Mouse (Mus musculus) midbrain, embryonic 16.5 days (tissue): ENCODE results near the gene C730034F03Rik. TPM values are rescaled to one million over a fixed set of nuclear protein-coding genes. Genes with fewer than 3 reads are reported as not detected.
"Not testable (repeated sequence)": the region's sequence is repeated elsewhere in the genome, so short reads cannot be mapped to it uniquely, and the experiment has no call there.

Experiments used
- ATAC-seq: fragments of 200-750 bp; cut with Nextera tagmentation; 2 replicates; pipeline ENCODE4 v1.8.0; 2017; ENCODE audit warnings: moderate TSS enrichment
- H3K27ac ChIP-seq: fragments of 300-500 bp; sonication (generic); 2 replicates; pipeline ENCODE4 v1.5.1; 2014; ENCODE audit warnings: mild to moderate bottlenecking, low read length, mixed read lengths
- H3K27me3 ChIP-seq: fragments of 300-500 bp; sonication (generic); 2 replicates; pipeline ENCODE4 v1.6.1; 2014; ENCODE audit warnings: low read depth, low read length, mixed read lengths; ENCODE audit not compliant: control insufficient read depth, insufficient read depth
- H3K36me3 ChIP-seq: fragments of 300-500 bp; sonication (generic); 2 replicates; pipeline ENCODE4 v1.6.1; 2014; ENCODE audit warnings: mild to moderate bottlenecking, low read length, moderate library complexity, mixed read lengths; ENCODE audit not compliant: control insufficient read depth, insufficient read depth
- H3K4me1 ChIP-seq: fragments of 300-500 bp; sonication (generic); 2 replicates; pipeline ENCODE4 v1.6.1; 2014; ENCODE audit warnings: mild to moderate bottlenecking, low read length, mixed read lengths; ENCODE audit not compliant: control insufficient read depth, insufficient read depth
- H3K4me2 ChIP-seq: fragments of 300-500 bp; sonication (generic); 2 replicates; pipeline ENCODE4 v1.6.1; 2014; ENCODE audit warnings: mild to moderate bottlenecking, low read length, mixed read lengths
- H3K4me3 ChIP-seq: fragments of 300-500 bp; sonication (generic); 2 replicates; pipeline ENCODE4 v1.5.1; 2014; ENCODE audit warnings: low read depth, mild to moderate bottlenecking, low read length, moderate library complexity, mixed read lengths
- H3K9ac ChIP-seq: fragments of 300-500 bp; sonication (generic); 2 replicates; pipeline ENCODE4 v1.6.1; 2014; ENCODE audit warnings: low read depth, low read length, mixed read lengths
- H3K9me3 ChIP-seq: fragments of 300-500 bp; sonication (generic); replicated peaks from 2 replicates; pipeline ENCODE4 v1.6.1; 2014; ENCODE audit warnings: mild to moderate bottlenecking, low read length, mixed read lengths; ENCODE audit not compliant: control insufficient read depth, poor library complexity, severe bottlenecking
- WGBS: fragments of 180-500 bp; shearing (Covaris S2); extraction: QIAGEN DNeasy Blood & Tissue Kit; methylation state at CpG from one replicate; pipeline ENCODE4 v1.1.7; 2014; 5-methylcytosine and 5-hydroxymethylcytosine counted together
- polyA plus RNA-seq: library from polyadenylated mRNA; unstranded; fragments of >200 nt; fragmentation: Nextera tagmentation; extraction: Ambion mirVana; gene quantifications from 2 replicates; pipeline ENCODE4 v1.2.1, GENCODE M21; 2015

The C730034F03Rik gene
- polyA plus RNA-seq, 1 experiment from 2014 or later: 6.5 TPM

DNA sequence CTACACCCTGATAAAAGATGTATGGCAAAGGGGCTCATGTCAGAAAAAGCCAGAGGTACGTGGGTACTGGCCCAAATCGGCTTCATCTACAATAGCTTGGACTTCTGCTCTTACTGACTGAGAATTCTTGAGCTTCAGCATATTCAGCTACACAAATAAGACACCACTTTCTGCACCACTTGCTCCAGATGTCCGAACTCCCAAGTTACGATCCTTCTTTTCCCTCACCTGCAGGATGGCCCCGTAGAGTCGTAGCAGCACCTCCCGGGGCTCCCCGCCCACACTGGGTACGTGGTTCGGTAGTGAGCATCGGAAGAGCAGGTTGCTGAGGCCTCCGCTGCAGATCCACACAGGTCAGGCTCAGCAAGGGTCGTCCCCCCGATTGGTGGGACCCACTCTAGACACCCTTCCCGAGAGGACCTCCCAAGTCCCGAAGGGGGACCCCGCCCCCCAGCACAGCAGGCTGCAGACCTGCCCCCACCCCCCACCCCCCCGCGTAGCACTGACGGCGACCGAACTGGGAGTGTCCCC lies 503 bp upstream of the C730034F03Rik start:
- H3K9ac ChIP-seq: peak overlapping the region; percentile 78
- H3K9me3 ChIP-seq: no peaks in the 10 kb centered on the region
- peak overlapping the region; percentile 93 for H3K4me2 ChIP-seq
- no peaks in the 10 kb centered on the region for H3K27me3 ChIP-seq
- peak overlapping the region; percentile 81 for H3K4me3 ChIP-seq
- peaks cover 13% of the 10 kb centered on the region for H3K36me3 ChIP-seq
- ATAC-seq: peak; percentile 62
- H3K4me1 ChIP-seq: peaks cover 11% of the 10 kb centered on the region
- WGBS: 4% methylated on average over 22 of the region's 22 CpGs
- H3K27ac ChIP-seq: peak overlapping the region; percentile 95

DNA sequence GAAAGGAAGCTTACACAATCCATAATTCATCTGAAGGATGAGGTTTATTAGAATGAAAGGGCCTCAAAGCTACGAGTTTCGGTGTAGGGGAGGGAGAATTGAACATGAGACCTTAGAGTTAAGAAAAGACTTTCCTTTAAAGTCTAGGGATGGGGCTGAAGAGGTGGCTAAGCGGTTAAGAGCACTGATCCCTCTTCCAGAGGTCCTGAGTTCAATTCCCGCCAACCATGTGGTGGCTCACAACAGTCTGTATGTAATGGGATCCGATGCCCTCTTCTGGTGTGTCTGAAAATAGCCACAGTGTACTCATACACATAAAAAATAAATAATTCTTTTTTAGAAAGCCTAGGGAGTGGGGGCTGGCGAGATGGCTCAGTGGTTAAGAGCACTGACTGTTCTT lies 952 bp downstream of the C730034F03Rik start:
- 41% methylated on average over 6 of the region's 6 CpGs for WGBS
- no peak for ATAC-seq

DNA sequence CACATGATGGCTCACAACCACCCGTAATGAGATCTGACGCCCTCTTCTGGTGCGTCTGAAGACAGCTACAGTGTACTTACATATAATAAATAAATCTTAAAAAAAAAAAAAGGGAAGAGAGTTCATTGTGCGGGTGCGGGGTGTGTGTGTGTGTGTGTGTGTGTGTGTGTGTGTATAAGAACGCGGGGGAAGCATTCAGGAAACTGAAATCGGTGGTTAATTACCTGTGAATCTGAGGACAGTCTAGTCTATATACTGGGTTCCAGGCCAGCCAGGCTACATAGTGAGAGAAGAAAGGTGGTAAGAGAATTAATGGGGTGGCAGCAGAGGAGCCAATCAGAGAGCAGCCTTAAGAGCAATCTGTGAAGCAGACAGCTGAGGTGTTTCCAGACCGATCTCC lies 1.4 kb downstream of the C730034F03Rik start:
- WGBS: 89% methylated on average over 6 of the region's 9 CpGs
- H3K9ac ChIP-seq, H3K4me2 ChIP-seq, H3K9me3 ChIP-seq, H3K27ac ChIP-seq, H3K4me3 ChIP-seq, H3K27me3 ChIP-seq, H3K36me3 ChIP-seq, ATAC-seq: not testable (repeated sequence)
- peaks cover 11% of the 10 kb centered on the region for H3K4me1 ChIP-seq

More for the DNA sequence above, 952 bp downstream of the C730034F03Rik start:
- Histone ChIP-seq H3K27me3 (no peaks in the 10 kb centered on the region), H3K4me1 (peaks cover 11% of the 10 kb centered on the region), H3K9ac (peak overlapping the region; percentile 78), H3K4me2 (peak overlapping the region; percentile 93), H3K36me3 (peaks cover 10% of the 10 kb centered on the region), H3K4me3 (peak overlapping the region; percentile 81), H3K9me3 (no peaks in the 10 kb centered on the region), H3K27ac (peak overlapping the region; percentile 95)

DNA sequence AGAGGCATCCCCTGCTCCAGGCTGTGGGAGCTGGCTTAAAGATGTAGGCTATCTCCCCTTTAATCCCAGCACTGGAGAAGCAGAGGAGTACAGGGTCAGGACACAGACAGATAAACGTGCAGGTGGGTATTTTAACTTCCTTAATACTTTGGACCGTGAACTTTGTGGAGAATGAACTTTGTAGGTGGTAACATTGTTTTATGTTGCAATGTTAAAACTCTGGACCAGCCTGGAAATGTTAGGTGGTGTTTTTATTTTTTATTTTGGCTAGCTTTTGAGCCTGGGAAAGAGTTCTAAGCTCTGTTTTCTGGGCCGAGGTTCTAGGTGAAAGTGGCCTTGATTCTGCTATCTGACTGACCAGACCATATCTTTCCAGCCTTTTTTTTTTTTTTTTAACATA lies 1.9 kb downstream of the C730034F03Rik start:
- Histone ChIP-seq H3K4me3 (no peak overlapping the region), H3K9ac (0 out of 2 replicates have a peak overlapping the region, but pooled peaks have one; percentile 28), H3K27me3 (no peaks in the 10 kb centered on the region), H3K4me1 (peaks cover 11% of the 10 kb centered on the region), H3K9me3 (no peaks in the 10 kb centered on the region), H3K36me3 (peaks cover 8% of the 10 kb centered on the region), H3K4me2 (no peak overlapping the region), H3K27ac (no peak overlapping the region)
- 88% methylated on average over 3 of the region's 3 CpGs for WGBS
- no peak for ATAC-seq

DNA sequence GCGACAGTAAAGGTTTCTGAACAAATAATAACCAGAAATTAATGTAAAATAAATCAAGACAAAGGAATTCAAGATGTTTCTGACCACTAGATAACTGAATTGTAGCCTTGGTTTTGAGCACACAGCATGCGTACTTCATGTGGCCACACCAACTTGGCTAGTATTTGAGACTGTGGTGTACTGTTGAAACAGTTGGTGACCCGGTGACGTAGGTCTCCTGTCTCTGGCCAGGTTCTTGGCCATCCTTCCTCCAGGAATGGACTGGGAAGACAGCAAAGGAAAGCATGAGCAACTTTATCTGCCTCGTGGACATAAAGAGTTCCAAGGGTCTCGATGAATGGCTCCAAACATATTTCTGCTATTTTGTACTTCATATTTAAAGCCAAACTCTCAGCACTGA lies 2.4 kb downstream of the C730034F03Rik start:
- ATAC-seq: no peak
- 95% methylated on average over 6 of the region's 6 CpGs for WGBS
- Histone ChIP-seq H3K27ac (no peak overlapping the region), H3K4me1 (peaks cover 11% of the 10 kb centered on the region), H3K9ac (no peak overlapping the region), H3K9me3 (no peaks in the 10 kb centered on the region), H3K4me3 (no peak overlapping the region), H3K27me3 (no peaks in the 10 kb centered on the region), H3K4me2 (no peak overlapping the region), H3K36me3 (peaks cover 6% of the 10 kb centered on the region)

DNA sequence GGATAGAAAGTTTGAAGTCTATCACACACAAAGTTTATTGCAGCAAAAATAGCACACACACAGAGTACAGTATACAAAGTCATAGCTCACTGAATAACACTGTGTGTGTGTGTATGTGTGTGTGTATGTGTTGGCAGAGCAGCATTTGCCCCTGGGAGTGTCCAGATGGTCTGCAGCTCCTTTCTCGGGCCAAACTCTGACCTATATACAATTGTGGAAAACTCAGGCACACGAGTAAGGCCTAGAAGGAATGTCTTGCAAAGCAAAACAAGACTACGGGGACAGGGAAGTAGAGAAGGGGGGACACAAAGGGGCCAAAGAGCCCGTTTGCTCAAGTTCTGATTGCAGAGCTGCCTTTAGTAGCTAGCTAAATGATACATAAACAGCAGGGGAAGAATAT lies 3.6 kb downstream of the C730034F03Rik start:
- H3K9ac ChIP-seq: no peak overlapping the region
- WGBS: 72% methylated on average over 4 of the region's 4 CpGs

DNA sequence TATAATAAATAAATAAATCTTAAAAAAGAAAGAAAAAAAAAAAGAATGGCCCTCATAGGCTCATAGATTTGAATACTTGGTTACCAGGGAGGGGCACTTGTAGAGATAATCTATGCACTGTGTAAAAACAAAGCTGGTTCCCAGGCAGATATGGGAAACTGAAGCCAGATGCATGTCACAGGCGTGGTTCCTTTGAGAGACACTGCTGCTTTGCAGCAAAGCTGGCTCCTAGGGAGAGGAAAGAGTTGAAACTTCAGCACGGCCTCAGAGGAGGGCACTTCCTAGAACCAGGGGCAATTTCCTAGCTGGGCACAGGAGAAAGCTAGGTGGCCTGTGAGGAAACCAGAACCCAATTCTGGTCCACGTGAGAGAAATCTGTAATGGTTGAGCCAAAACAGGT lies 4.7 kb downstream of the C730034F03Rik start:
- Histone ChIP-seq H3K4me3 (no peak overlapping the region), H3K4me1 (peaks cover 2% of the 10 kb centered on the region), H3K4me2 (no peak overlapping the region), H3K9ac (no peak overlapping the region), H3K36me3 (no peaks in the 10 kb centered on the region), H3K27me3 (no peaks in the 10 kb centered on the region), H3K9me3 (no peaks in the 10 kb centered on the region), H3K27ac (no peak overlapping the region)
- ATAC-seq: no peak
- WGBS: 73% methylated on average over 3 of the region's 3 CpGs

More for the DNA sequence above, 3.6 kb downstream of the C730034F03Rik start:
- H3K4me2 ChIP-seq: no peak overlapping the region
- no peaks in the 10 kb centered on the region for H3K36me3 ChIP-seq
- H3K4me3 ChIP-seq: no peak overlapping the region
- ATAC-seq: no peak
- H3K9me3 ChIP-seq: no peaks in the 10 kb centered on the region
- peaks cover 11% of the 10 kb centered on the region for H3K4me1 ChIP-seq
- H3K27ac ChIP-seq: no peak overlapping the region
- H3K27me3 ChIP-seq: no peaks in the 10 kb centered on the region

DNA sequence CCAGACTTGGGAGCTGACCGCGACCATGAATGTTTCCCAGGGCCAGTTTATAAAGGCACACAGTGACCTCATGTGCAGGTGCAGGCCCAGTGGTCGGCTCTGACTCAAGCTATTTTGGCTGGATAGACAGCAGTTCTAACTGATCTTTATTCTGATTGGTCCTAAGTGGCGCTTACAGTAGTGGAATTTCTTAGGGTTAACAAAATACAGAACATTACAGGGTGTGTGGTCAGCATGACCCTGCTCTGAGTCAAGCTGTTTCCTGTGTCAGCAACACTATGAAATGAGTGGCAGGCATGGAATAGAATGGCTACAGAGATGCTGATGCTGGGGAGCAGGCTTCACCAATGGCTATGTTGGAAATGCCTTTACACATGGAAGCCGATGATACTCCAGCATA lies 6.5 kb downstream of the C730034F03Rik start:
- no peak overlapping the region for H3K9ac ChIP-seq
- WGBS: 92% methylated on average over 5 of the region's 5 CpGs
- peaks cover 2% of the 10 kb centered on the region; the same call in 1 of the 2 replicates for H3K4me1 ChIP-seq
- H3K4me3 ChIP-seq: no peak overlapping the region
- H3K4me2 ChIP-seq: no peak overlapping the region
- no peaks in the 10 kb centered on the region for H3K9me3 ChIP-seq
- H3K27me3 ChIP-seq: no peaks in the 10 kb centered on the region
- ATAC-seq: no peak
- no peak overlapping the region for H3K27ac ChIP-seq
- no peaks in the 10 kb centered on the region for H3K36me3 ChIP-seq

DNA sequence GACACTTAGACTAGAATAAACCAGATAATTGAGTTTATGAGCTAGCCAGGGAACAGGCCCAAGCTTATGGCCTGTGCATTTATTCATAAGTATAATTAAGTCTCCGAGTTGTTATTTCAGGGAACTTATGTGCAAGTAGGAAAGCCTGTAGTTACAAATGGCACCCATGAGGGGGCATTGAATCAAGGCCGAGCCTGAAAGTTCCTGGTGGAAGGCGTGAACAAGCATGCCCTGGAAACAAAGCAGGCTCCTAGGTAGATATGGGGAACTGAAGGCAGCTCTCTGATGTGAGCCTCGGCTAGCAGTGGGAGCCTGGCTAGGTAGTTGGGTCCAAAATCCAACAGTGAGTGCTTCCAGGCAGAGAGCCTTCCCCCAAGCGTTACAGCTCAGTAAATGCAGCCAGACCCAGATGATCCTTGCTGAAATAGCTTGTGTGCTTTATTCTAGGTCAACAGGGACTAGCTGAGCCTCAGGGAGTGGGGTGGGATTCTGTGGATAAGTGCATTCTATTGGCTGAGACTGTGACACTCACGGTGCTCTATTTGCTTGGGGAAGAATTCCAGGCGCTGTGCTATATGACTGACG lies 13.2 kb downstream of the C730034F03Rik start:
- no peak overlapping the region for H3K27ac ChIP-seq
- ATAC-seq: no peak
- no peak overlapping the region for H3K4me2 ChIP-seq
- no peaks in the 10 kb centered on the region for H3K4me1 ChIP-seq
- no peaks in the 10 kb centered on the region for H3K9me3 ChIP-seq
- H3K36me3 ChIP-seq: 0 out of 2 replicates have a peak, but pooled peaks cover 3% of the 10 kb centered on the region
- H3K27me3 ChIP-seq: no peaks in the 10 kb centered on the region
- no peak overlapping the region for H3K9ac ChIP-seq
- WGBS: 38% methylated on average over 8 of the region's 8 CpGs
- H3K4me3 ChIP-seq: no peak overlapping the region
